Mouse (Mus musculus) MEL (cell line): ENCODE results near the gene Grin3b. TPM values are rescaled to one million over a fixed set of nuclear protein-coding genes. Genes with fewer than 3 reads are reported as not detected.

Experiments used
- DNase-seq: peaks from one replicate; pipeline ENCODE4 v3.0.0; 2011; ENCODE audit warnings: low read depth, low spot score
- H3K27ac ChIP-seq: 2 replicates; pipeline ENCODE4 v1.5.1; 2012; ENCODE audit warnings: low read depth, mild to moderate bottlenecking, control low read depth, low read length, moderate library complexity; ENCODE audit not compliant: control insufficient read depth
- H3K27me3 ChIP-seq, 2 experiments: fragments of 150-350 bp in 1 of 2; sonication (generic) in 1 of 2; 2 replicates each; pipeline ENCODE4 v1.6.1; 2012; ENCODE audit warnings: low read length in 2 of 2, mild to moderate bottlenecking in 2 of 2, improper control_type of control experiment in 1 of 2, moderate library complexity in 1 of 2; ENCODE audit not compliant: insufficient read depth in 2 of 2, control insufficient read depth in 1 of 2
- H3K36me3 ChIP-seq, 2 experiments: 2 replicates each; pipeline ENCODE4 v1.6.1; 2012 to 2014; ENCODE audit warnings: low read length in 2 of 2, improper control_type of control experiment in 1 of 2, inconsistent platforms in 1 of 2, mild to moderate bottlenecking in 1 of 2; ENCODE audit not compliant: insufficient read depth in 2 of 2, control insufficient read depth in 1 of 2
- H3K4me1 ChIP-seq, 2 experiments: fragments of 150-350 bp in 1 of 2; sonication (generic) in 1 of 2; 2 replicates each; pipeline ENCODE4 v1.6.1; 2012; ENCODE audit warnings: low read length in 2 of 2, improper control_type of control experiment in 1 of 2, mild to moderate bottlenecking in 1 of 2; ENCODE audit not compliant: insufficient read depth in 2 of 2, control insufficient read depth in 1 of 2
- H3K4me3 ChIP-seq, 2 experiments: fragments of 150-350 bp in 1 of 2; sonication (generic) in 1 of 2; 2 replicates each; pipeline ENCODE4 v1.5.1; 2012; ENCODE audit warnings: low read depth in 2 of 2, low read length in 2 of 2, mild to moderate bottlenecking in 2 of 2, moderate library complexity in 2 of 2, control low read depth in 1 of 2, improper control_type of control experiment in 1 of 2; ENCODE audit not compliant: control insufficient read depth in 1 of 2, insufficient read depth in 1 of 2
- H3K79me2 ChIP-seq: 2 replicates; pipeline ENCODE4 v1.6.1; 2012; ENCODE audit warnings: mild to moderate bottlenecking, low read length, moderate library complexity; ENCODE audit not compliant: control insufficient read depth, poor library complexity, insufficient read depth
- H3K9ac ChIP-seq: 2 replicates; pipeline ENCODE4 v1.6.1; 2012; ENCODE audit warnings: low read depth, mild to moderate bottlenecking, control low read depth, low read length, moderate library complexity; ENCODE audit not compliant: control insufficient read depth, poor library complexity, severe bottlenecking
- H3K9me3 ChIP-seq: fragments of 150-350 bp; sonication (generic); replicated peaks from 2 replicates; pipeline ENCODE4 v1.6.1; 2012; ENCODE audit warnings: mild to moderate bottlenecking, low read length, improper control_type of control experiment, moderate library complexity; ENCODE audit not compliant: insufficient read depth
- CHD1 ChIP-seq: IDR thresholded peaks from 2 replicates; pipeline ENCODE4 v1.6.1; 2012; ENCODE audit warnings: low read depth, mild to moderate bottlenecking, inconsistent platforms, low read length, improper control_type of control experiment
- CHD2 ChIP-seq: IDR thresholded peaks from 2 replicates; pipeline ENCODE4 v1.6.1; 2011; ENCODE audit warnings: low read length, improper control_type of control experiment
- ELF1 ChIP-seq: IDR thresholded peaks from 2 replicates; pipeline ENCODE4 v1.6.1; 2014; ENCODE audit warnings: low read depth, mild to moderate bottlenecking, inconsistent platforms, low read length, improper control_type of control experiment, moderate library complexity
- GABPA ChIP-seq: IDR thresholded peaks from 2 replicates; pipeline ENCODE4 v1.6.1; 2012; ENCODE audit warnings: low read depth, mild to moderate bottlenecking, inconsistent platforms, low read length, improper control_type of control experiment, moderate library complexity
- GATA1 ChIP-seq: IDR thresholded peaks from 2 replicates; pipeline ENCODE4 v1.6.1; 2011; ENCODE audit warnings: low read depth, low read length, improper control_type of control experiment
- HCFC1 ChIP-seq: IDR thresholded peaks from 2 replicates; pipeline ENCODE4 v1.6.1; 2012; ENCODE audit warnings: low read depth, mild to moderate bottlenecking, inconsistent platforms, low read length, improper control_type of control experiment, moderate library complexity
- JUND ChIP-seq: IDR thresholded peaks from 2 replicates; pipeline ENCODE4 v1.6.1; 2011; ENCODE audit warnings: low read depth, mild to moderate bottlenecking, improper control_type of control experiment, low read length
- KAT2A ChIP-seq: conservative IDR thresholded peaks from 2 replicates; pipeline ENCODE4 v1.6.1; 2012; ENCODE audit warnings: low read depth, low read length, improper control_type of control experiment, inconsistent platforms
- MAFK ChIP-seq: IDR thresholded peaks from 2 replicates; pipeline ENCODE4 v1.6.1; 2011; ENCODE audit warnings: low read depth, mild to moderate bottlenecking, low read length, improper control_type of control experiment, borderline replicate concordance
- MAX ChIP-seq: IDR thresholded peaks from 2 replicates; pipeline ENCODE4 v1.6.1; 2011; ENCODE audit warnings: low read length, improper control_type of control experiment
- MAZ ChIP-seq: IDR thresholded peaks from 2 replicates; pipeline ENCODE4 v1.6.1; 2012; ENCODE audit warnings: low read depth, mild to moderate bottlenecking, inconsistent platforms, low read length, improper control_type of control experiment
- MEF2A ChIP-seq: IDR thresholded peaks from 2 replicates; pipeline ENCODE4 v1.6.1; 2014; ENCODE audit warnings: low read depth, mild to moderate bottlenecking, inconsistent platforms, low read length, improper control_type of control experiment; ENCODE audit not compliant: poor library complexity, insufficient replicate concordance, severe bottlenecking; ENCODE audit errors: extremely low read depth
- MXI1 ChIP-seq: IDR thresholded peaks from 2 replicates; pipeline ENCODE4 v1.6.1; 2011; ENCODE audit warnings: mild to moderate bottlenecking, low read depth, low read length, improper control_type of control experiment
- MYB ChIP-seq: IDR thresholded peaks from 2 replicates; pipeline ENCODE4 v1.6.1; 2011; ENCODE audit warnings: mild to moderate bottlenecking, low read depth, low read length, improper control_type of control experiment
- MYC ChIP-seq: IDR thresholded peaks from 2 replicates; pipeline ENCODE4 v1.6.1; 2011; ENCODE audit warnings: low read depth, mild to moderate bottlenecking, low read length, improper control_type of control experiment, moderate library complexity
- NRF1 ChIP-seq: IDR thresholded peaks from 2 replicates; pipeline ENCODE4 v1.6.1; 2014; ENCODE audit warnings: low read depth, mild to moderate bottlenecking, inconsistent platforms, low read length, improper control_type of control experiment, moderate library complexity; ENCODE audit not compliant: poor library complexity, insufficient read depth, severe bottlenecking
- POLR2A ChIP-seq, 2 experiments: IDR thresholded peaks; 2 replicates each; pipeline ENCODE4 v1.6.1; 2011 to 2012; ENCODE audit warnings: low read length in 2 of 2, mild to moderate bottlenecking in 2 of 2, control low read depth in 1 of 2, improper control_type of control experiment in 1 of 2, low read depth in 1 of 2, moderate library complexity in 1 of 2; ENCODE audit not compliant: control insufficient read depth in 1 of 2, insufficient read depth in 1 of 2, poor library complexity in 1 of 2
- POLR2AphosphoS2 ChIP-seq: IDR thresholded peaks from 2 replicates; pipeline ENCODE4 v1.6.1; 2011; ENCODE audit warnings: low read length, improper control_type of control experiment
- RAD21 ChIP-seq: IDR thresholded peaks from 2 replicates; pipeline ENCODE4 v1.6.1; 2011; ENCODE audit warnings: mild to moderate bottlenecking, low read depth, low read length, improper control_type of control experiment
- RCOR1 ChIP-seq: IDR thresholded peaks from 2 replicates; pipeline ENCODE4 v1.6.1; 2012; ENCODE audit warnings: low read depth, mild to moderate bottlenecking, inconsistent platforms, low read length, improper control_type of control experiment
- SIN3A ChIP-seq: IDR thresholded peaks from 2 replicates; pipeline ENCODE4 v1.6.1; 2012; ENCODE audit warnings: low read length, improper control_type of control experiment, inconsistent platforms
- SMC3 ChIP-seq: IDR thresholded peaks from 2 replicates; pipeline ENCODE4 v1.6.1; 2011; ENCODE audit warnings: low read depth, low read length, improper control_type of control experiment
- TAL1 ChIP-seq: IDR thresholded peaks from 2 replicates; pipeline ENCODE4 v1.6.1; 2012; ENCODE audit warnings: mild to moderate bottlenecking, inconsistent platforms, low read length, moderate library complexity, mixed read lengths
- TBP ChIP-seq: IDR thresholded peaks from 2 replicates; pipeline ENCODE4 v1.8.0; 2011; ENCODE audit warnings: low read depth, low read length, improper control_type of control experiment
- TCF12 ChIP-seq: IDR thresholded peaks from 2 replicates; pipeline ENCODE4 v1.6.1; 2014; ENCODE audit warnings: low read depth, mild to moderate bottlenecking, inconsistent platforms, low read length, improper control_type of control experiment, moderate library complexity
- UBTF ChIP-seq: IDR thresholded peaks from 2 replicates; pipeline ENCODE4 v1.6.1; 2012; ENCODE audit warnings: low read depth, mild to moderate bottlenecking, inconsistent platforms, low read length, improper control_type of control experiment, moderate library complexity, borderline replicate concordance; ENCODE audit not compliant: insufficient read depth
- USF1 ChIP-seq: IDR thresholded peaks from 2 replicates; pipeline ENCODE4 v1.6.1; 2014; ENCODE audit warnings: low read depth, mild to moderate bottlenecking, inconsistent platforms, low read length, improper control_type of control experiment, moderate library complexity
- USF2 ChIP-seq, 2 experiments: IDR thresholded peaks; 2 replicates each; pipeline ENCODE4 v1.6.1; 2011 to 2012; ENCODE audit warnings: improper control_type of control experiment in 2 of 2, low read length in 2 of 2, borderline replicate concordance in 1 of 2, inconsistent platforms in 1 of 2, low read depth in 1 of 2, mild to moderate bottlenecking in 1 of 2; ENCODE audit not compliant: insufficient read depth in 1 of 2
- ZKSCAN1 ChIP-seq: IDR thresholded peaks from 2 replicates; pipeline ENCODE4 v1.6.1; 2012; ENCODE audit warnings: low read depth, mild to moderate bottlenecking, inconsistent platforms, low read length, improper control_type of control experiment, moderate library complexity
- ZMIZ1 ChIP-seq: IDR thresholded peaks from 2 replicates; pipeline ENCODE4 v1.6.1; 2012; ENCODE audit warnings: low read depth, mild to moderate bottlenecking, inconsistent platforms, low read length, improper control_type of control experiment, moderate library complexity
- ZNF384 ChIP-seq: IDR thresholded peaks from 2 replicates; pipeline ENCODE4 v1.6.1; 2012; ENCODE audit warnings: low read depth, mild to moderate bottlenecking, inconsistent platforms, low read length, improper control_type of control experiment
- polyA plus RNA-seq, 2 experiments: library from polyadenylated mRNA; stranded (reverse) in 1 of 2; unstranded in 1 of 2; fragments of >175 nt in 1 of 2; fragments of >200 nt in 1 of 2; gene quantifications; 2 replicates each; pipeline versions ENCODE4 v1.2.1 to v1.2.4; 2012; ENCODE audit warnings: low replicate concordance in 2 of 2, low read depth in 1 of 2; ENCODE audit not compliant: insufficient read length in 2 of 2, insufficient read depth in 1 of 2, missing spikeins in 1 of 2
- total RNA-seq: library from RNA; depleted of rRNA; stranded (reverse); fragments of 300-350 nt; gene quantifications from 2 replicates; pipeline ENCODE4 v1.2.3, GENCODE M21; 2012

Gene Grin3b
- total and polyA plus RNA-seq, 3 experiments = 0.42 to 1.1 TPM; not detected in 1

DNA sequence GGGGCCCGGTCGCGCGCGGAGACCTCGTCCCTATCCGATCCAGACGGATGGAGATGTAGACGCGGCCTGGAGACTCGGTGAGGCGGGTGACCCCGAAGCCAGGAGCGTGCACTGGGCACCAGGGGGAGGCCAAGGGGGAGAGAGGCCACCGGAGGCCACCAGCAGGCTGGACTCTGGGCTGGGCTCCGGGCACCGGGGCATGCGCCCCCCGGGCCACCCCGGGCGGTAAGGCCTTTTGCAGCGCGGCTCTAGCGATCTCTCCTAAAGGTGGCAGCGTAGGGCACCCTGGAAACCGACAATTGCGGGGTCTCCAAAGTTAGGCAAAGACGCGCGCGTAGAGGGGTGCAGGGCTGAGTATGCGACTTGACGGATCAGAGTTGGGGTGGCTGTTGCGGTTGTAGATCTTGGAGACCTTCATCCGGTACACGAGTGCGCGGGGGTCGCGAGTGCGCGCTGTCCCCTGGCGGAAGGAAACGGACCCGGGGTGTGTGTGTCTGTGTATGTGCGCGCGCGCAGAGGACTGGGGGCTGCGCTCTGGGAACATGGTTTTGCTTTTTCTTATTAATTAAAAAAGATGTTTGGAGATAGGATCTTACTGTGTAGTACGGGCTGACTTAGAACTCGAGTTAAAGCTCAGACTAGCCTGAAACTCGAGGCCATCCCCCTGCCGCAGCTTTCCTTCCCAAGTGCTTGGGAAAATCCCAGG lies 43.0 kb upstream of the Grin3b start (continued):
- TF ChIP-seq MXI1 (no peak), TBP (no peak), USF1 (no peak), CHD1 (no peak), RAD21 (no peak), MAZ (no peak), ZKSCAN1 (no peak), RCOR1 (no peak), MYC (no peak), MAX (no peak), USF2 (IDR thresholded peaks at IDR 0.05; ENCODE audit: borderline replicate concordance in 1 of 2, insufficient read depth in 1 of 2, low read depth in 1 of 2, low read length in 2 of 2) (no peak), JUND (no peak), SMC3 (no peak), POLR2AphosphoS2 (no peak), POLR2A (IDR thresholded peaks at IDR 0.05; ENCODE audit: control insufficient read depth in 1 of 2, insufficient read depth in 1 of 2, low read depth in 1 of 2, low read length in 2 of 2, poor library complexity in 1 of 2) (peak in 1 of 2 experiments; percentile 18; a peak in 1 of 4 replicates), KAT2A (no peak), GABPA (no peak), TCF12 (no peak)

DNA sequence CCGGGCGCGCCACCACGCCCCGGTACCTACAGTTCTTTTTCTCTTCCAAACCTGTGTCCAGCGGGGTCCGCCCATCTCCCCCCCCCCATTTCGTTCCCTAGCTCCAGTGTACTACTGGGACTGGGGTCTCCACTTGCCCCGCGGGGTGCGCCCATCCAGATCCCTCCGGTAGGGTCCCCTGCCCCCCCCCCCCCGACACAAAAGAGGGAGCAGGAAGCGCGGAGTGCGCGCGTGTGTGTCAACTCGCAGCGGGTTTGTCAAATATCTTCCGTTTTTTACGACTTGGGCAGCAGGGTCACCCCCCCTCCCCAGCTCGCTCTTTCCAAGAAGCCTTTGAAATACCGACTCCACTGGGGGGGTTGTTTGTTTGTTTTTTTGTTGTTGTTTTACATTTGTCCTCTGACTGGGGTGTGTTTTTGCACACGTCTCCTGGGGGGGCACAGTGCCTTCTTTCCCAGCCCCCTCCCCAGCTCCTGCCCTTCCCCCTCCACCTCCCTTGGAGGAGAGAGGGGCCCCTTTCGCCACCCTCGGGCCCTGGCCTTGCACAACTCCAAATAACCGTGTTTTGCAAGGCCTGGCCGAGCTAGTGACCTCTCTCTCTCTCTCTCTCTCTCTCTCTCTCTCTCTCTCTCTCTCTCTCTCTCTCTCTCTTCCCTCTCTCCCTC lies 42.4 kb upstream of the Grin3b start:
- H3K27ac ChIP-seq = peak overlapping the region; percentile 68
- H3K9me3 ChIP-seq = no peaks in the 10 kb centered on the region
- peaks cover 0 to 6% of the 10 kb centered on the region in 2 experiments; a peak in 1 of 4 replicates for H3K4me1 ChIP-seq
- no peaks in the 10 kb centered on the region; a peak in 1 of 4 replicates for H3K36me3 ChIP-seq
- no peaks in the 10 kb centered on the region for H3K27me3 ChIP-seq
- peak overlapping the region; percentile 79 to 90 for H3K4me3 ChIP-seq
- H3K79me2 ChIP-seq = peaks cover 9% of the 10 kb centered on the region
- H3K9ac ChIP-seq = peak overlapping the region; percentile 93
- DNase-seq = peak; percentile 78
- TF ChIP-seq NRF1 (no peak), ZNF384 (no peak), MYB (no peak), USF2 (IDR thresholded peaks at IDR 0.05; ENCODE audit: borderline replicate concordance in 1 of 2, insufficient read depth in 1 of 2, low read depth in 1 of 2, low read length in 2 of 2) (no peak), KAT2A (no peak), ZKSCAN1 (no peak), MXI1 (no peak; the same call in 1 of the 2 replicates), MEF2A (no peak), MAFK (no peak), MAX (no peak), ZMIZ1 (no peak), CHD2 (no peak), HCFC1 (no peak), TCF12 (no peak), GATA1 (no peak), TAL1 (no peak), SMC3 (no peak), RAD21 (no peak), ELF1 (peak; percentile 48; the same call in 1 of the 2 replicates), RCOR1 (no peak), SIN3A (0 out of 2 replicates have a peak, but pooled peaks have one; percentile 6), UBTF (no peak), JUND (peak; percentile 83; the same call in 1 of the 2 replicates)
